Mouse (Mus musculus): ENCODE measurements around the gene Fap.

Fap gene

DNA sequence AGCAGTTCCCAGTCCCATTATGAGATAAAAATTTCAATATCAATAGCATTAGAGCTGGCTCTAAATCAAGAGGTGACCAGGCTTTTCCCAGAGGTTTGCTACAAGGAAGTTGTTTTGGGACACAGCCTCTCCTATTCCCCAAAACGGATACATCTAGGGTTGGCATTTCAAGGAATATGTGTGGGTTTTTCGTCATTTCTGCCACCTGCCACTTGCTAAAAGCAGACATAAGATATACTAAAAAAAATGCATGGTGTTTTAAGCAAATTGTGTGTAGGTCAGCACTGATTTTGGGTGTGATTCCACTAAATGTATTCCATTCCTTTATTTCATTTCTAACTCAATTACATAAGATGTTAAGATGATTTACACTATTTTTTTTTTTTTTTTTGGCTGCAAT is 56.1 kb downstream of the Fap start:
- no peak for DNase-seq

DNA sequence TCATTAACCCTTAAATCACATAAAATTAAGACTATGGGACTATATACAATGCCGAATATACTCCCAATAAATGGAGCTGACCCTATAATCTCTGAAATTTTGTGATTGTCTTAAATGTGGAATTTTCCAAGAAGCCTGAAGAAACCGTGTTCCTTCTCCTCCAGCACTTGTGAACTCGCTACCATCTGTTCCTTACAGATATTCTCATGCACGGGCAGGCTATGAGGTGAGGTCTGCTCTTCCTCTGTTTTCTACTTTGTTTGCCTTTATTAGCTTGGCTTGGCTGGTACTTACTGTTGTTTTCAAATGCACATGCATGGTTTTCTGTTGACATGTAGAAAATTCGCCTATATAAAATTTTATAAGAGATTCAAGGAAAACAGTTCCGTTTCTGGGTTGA is 59.4 kb downstream of the Fap start:
- no peak for DNase-seq

DNA sequence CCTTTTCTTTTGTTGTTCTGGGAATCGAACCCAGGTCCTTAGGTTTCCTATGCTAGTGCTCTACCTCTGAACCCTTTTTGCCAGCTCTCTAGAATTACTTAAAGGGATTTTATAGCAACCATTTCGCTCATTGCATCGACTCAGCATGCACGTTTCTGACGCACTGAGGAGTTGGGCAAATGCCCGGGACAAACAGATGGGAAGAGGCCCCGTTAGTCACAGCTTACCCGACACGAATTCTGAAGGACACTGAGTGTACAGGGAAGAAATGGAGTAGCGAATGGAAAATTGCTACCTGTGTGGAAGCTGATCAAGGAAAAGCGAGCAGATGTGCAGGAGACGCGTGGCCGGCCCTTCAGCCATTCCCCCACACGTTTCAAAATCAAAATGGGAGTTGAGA is 60.4 kb downstream of the Fap start:
- DNase-seq, result no peak

DNA sequence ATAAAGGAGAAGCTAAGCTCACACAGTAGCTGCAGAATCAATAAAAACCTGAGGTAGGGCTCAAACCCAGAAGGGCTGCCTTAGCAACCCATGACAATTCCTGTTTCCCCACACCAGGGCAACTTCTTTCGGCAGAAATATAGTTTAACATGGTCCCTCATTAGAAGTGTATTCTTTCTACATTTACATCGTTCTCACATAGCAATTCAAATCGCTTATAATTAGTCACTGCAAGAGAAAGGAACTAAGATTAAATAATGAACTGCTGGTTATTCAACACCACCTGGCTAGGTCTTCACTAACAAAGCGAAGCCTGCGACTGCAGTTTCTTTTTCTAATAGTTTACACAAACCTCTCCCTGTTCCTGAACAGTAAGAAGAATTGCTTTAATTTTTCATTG is 66.7 kb downstream of the Fap start:
- no peak for DNase-seq

DNA sequence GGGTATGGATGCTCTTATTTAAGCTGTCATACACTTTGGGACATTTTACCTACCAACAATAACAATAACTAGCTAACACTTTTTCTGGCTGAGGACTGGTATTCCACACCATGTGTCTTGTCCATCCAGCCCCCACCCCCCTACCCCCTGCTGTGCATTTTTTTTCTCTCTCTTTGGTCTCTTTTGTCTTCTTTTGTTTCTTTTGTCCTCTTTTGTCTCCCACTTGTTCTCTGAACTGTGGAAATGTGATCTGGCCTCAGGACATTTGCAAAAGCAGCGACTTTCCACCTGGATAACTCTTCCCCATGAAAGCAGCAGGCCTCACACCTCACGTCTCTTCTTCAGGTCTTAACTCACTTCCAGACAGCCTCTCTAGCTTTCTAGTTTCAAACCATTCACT is 67.4 kb downstream of the Fap start:
- DNase-seq, result no peak

DNA sequence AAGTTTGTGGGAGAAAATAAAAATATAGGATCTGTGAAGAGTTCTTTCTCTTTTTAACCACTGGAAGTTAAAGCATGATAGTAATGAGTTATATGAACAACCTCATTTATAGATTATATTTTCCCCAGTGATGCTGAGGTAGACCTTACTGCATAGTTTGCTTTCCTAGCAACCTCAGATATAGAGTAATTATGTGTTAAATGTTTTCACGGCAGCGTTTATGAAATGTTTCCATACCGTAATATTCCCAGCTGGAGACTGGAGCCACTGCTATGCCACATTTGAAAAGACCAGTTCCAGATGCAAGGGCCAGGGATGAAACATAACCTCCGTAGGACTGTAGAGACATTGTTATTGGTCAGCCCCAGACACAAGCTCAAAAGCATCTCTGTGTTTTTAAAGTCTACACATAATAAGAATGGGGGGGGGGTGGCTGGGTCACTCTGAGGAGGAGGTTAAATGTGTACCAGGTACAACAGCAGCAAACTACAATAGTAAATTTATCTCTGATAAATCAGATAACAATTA is 69.5 kb downstream of the Fap start:
- no peak for DNase-seq

DNA sequence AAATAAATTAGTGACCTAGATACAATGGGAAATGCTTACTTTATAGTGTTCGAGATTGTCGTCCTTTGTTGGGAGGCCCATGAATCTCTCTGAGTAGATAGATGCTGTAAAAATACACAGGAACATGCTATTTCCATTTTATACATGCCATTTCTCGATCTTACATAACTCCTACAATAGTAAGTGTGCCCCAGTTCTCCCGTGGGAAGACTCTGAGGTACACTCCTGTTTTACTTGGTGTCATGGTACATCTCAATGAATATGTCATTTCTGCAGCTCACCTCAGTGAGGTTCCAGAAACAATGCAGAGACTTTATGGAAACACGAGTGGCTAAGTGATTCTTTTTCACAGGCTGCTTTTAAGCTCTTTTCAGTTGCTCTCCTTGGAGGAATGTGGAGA is 70.5 kb downstream of the Fap start:
- DNase-seq, result no peak

DNA sequence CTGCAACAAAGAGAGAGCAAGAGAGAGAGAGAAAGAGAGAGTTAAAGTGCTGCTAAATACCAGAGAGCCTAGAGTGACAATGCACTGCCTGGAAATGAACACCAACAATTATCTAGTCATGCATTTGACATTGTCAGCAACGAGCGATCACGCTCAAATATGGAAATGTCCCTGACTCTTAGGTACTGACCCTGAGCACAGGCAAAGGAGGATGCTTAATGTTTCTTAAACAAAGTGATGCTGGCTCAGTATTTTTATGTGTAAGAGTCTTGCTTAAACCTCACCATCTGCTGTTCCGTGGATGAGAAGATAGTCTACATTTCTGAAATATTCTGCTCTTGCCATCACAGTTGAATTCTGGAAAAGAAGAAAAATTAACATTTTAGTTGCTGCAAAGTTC is 71.4 kb downstream of the Fap start:
- no peak for DNase-seq

DNA sequence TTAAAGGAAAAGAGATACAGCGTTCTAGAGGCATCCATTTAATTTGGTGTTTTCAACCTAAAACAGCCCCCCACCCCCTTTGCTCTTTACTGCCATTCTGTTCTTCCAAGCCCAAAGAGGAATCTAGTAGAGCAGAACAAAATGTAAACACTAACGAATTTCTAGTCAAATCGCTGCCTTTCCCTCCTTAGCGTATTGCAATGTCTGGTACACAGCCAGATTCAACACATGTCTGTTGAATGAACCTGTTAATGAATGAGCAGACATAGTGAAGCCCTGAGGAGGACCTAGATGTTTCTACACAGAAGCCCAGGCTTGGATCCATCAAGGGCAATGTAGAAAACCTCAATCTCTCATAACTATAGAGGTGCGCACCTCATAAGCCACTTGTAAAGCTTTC is 75.1 kb downstream of the Fap start:
- DNase-seq, result no peak

DNA sequence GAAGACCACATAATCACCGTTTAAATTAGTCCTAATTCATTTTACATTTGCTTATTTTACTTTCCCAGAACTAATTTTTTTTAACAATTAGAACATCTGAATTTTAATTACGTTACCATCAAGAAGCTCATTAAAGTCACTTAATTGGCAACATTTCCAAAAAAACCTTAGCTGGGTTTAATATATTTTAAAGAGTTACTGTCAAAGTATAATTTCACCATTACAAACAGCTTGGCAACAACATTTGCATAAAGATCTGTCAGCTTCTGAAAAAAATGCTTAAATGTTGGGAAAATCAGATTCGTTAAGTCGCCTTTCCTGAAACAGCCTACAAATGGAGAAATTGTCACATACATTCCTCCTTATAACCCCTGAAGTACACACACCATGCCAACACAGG is 75.8 kb downstream of the Fap start:
- DNase-seq, result no peak

DNA sequence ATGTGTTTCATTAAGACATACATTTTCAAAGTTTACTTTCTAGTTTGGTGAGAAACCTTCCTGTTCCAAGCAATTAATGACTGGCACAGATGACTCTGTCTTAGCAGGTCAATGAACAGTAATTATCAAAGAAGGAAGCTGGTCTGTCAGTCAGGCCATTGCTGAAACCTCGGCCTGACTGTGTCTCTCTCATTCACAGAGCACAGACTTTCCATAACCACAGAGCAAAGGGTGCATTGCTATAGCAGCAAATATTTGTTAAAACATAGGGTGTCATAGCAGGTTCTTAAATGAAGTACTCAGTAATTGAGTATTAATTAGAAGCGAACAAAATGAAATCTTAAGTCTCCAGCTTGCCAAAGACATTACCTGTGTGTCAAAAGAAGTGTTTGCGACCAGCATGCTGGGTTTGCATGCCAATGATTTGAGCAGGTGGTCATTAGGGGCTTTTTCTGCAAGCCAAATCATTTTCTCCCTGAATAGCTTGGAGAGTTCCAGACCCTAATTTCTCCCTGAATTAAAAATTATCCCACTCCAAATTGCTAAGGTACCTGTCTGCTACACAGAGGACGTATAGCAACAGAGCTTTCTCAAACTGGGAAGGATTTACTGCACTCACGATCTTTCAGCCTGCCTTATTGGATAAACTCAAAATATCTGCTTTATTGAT is 76.4 kb downstream of the Fap start:
- DNase-seq, result no peak

DNA sequence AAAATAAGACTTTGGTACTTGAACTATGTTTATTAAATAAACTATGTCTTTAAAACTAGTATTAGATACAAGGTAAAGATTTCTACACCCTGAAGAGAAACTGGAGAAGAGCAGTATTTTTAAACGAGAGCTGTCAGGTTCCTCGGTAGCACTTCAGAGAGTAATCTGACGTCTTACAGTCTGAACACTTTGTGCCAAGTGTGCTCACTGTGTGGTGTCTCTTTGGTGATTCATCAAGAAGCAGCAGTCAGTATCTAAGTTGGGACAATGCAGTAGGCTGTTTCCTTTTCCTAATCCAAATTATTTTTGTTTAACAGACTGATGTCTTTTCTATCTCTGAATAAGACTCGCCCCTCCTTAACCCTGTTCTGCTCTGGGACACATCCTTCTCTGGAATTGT is 78.5 kb downstream of the Fap start:
- no peak for DNase-seq

DNA sequence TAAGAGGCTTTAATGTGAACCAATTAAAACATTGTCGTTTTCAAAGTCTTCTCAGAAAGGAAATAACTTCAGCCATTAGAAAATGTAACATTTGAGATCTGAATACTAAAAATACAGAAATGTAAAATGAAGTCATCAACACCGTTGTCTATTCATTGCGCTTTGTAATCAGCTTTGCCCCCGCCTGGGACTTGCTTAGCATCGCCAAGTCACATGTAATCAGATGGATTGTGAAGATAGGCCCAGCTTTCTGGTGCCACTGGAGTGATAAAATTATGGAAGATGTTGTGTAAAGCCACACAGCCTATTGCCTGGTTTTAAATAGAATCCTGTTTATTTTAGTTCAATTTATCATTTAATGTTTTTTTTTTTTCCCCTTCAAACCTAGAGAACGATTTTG is 84.0 kb downstream of the Fap start:
- no peak for DNase-seq

DNA sequence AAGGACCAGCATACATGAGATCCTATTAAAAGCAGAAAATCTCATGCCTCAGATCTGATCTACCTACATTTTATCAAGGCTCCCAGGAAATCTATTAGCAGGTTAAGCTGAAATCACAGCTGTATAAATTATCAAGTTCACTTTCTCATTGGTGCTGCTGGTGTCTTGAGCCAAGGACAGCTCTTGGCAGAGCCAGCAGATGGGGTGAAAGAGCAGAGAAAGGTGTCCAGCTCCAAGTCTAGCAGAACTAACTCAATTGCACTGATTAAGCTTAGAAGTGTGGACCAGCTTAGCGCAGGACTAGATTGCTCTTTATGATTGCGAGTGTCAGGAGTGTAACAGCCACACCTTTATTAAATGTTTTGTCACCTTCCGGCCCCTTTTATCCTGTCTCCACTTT is 89.0 kb downstream of the Fap start:
- DNase-seq, result no peak

DNA sequence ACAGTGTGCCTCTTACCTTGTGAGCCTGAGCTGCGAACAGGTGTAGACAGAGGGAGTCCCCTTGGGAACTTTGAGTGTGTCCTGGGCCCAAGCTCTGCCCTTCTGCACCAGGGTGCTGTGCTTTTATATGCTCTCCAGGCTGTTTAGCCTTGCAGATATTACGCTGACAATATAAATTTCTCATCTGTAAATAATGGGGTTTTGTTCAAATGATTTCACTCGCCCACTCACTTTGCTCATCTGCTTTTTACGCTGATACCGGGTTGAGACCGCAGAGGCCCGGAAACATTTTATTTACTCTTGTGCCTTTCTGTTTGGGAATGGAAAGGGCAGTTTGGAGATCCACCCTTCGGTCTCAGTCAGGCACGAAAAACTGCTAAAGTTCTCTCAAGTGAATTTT is 90.3 kb downstream of the Fap start, which contains the start of gene Gcg:
TSS of gene Gcg (minus strand) at position 101 of the 400 bp plus-strand sequence.
- DNase-seq, result no peak

DNA sequence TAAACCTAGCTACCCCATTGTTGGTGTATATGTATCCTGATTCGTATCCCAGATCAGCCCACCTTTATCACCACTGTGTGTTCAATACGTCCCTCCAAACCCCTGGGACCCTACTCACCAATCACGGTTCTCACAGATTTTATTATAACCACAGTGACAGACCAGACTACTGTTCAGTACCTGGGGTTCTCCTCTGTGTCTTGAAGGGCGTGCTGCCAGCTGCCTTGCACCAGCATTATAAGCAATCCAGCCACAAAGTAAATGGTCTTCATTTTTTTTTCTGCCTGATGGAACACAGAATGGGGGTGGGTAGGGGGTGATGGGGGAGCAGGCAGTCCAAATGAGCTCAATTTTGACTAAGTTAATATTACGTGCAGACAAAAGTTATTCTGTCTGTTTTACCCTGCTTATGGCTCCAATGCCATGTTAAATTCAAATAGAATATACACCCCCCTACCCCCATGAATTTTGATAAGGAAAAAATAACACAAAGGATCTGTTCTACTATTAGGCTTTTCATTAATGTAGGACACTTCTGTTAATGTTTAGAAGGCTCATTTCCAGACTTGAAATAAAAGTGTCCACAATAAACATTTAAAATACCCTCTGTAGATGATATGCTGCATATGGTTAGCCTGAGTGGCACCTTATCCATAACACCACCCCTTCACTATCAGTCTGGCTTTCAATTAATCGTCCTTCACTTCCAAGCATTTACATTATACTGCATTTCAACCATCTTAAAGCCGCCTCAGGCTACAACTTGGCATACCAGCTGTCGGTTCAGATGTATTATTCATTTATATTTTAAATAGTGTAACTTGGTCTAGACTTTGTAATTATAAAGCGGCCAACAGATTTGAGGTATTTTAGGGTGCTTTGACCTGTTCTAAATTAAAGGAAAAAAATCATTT is 93.3 kb downstream of the Fap start:
- no peak for DNase-seq

DNA sequence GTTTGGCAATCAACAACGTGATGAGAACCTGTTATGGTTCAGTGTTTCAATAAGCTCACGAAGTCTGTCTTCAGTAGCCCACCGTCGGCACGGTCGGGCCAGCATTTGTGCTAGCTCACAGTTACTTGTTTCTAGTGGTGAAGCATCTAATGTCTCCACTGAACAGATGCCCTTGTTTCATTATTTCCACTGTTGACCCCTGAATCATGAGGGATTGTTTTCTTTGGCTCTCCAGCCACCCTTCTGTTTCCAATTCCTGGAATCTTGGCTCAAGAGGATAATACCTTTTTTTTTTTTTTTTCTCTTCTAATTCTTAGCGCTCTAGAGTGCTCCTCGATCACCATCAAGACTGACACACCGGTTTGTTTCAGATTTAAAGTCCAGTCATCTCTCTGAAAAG is 104.3 kb downstream of the Fap start:
- DNase-seq, result no peak

DNA sequence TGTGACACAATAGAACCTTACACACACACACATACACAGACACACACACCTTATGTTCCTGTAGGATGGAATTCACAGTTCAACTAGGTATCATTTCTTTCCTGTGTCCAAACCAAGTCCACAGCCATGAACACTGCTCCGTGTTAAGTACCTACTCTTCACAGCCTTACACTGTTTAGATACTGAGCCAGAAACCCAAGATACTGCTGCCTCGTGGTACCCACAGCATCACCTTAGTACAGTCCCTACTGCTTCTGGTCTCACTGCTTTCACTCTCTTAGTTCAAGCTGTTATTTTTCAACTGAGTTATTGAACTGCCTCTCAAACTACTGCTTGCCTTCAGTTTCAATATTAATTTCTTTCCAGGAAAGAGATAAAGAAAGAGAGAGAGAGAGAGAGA is 110.6 kb downstream of the Fap start:
- DNase-seq, result no peak

DNA sequence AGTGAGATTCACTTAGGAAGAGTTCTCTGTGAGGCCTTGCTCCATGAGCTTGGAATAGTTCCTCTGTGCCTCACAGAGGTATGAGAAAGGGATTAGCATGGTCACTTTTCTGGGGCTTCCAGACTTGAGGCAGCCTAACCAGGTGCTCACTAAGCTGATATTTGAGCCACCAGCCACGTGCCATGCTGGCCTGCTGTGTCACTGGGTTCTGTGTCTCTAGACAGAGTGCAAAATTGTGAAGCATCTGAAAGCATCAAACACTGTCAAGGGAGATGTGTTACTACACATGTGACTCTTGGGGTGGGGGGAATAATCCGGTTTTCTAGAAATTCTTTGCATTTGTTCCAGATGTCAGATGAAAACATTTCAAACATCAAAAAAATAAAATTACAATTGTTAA is 111.7 kb downstream of the Fap start:
- DNase-seq, result no peak

DNA sequence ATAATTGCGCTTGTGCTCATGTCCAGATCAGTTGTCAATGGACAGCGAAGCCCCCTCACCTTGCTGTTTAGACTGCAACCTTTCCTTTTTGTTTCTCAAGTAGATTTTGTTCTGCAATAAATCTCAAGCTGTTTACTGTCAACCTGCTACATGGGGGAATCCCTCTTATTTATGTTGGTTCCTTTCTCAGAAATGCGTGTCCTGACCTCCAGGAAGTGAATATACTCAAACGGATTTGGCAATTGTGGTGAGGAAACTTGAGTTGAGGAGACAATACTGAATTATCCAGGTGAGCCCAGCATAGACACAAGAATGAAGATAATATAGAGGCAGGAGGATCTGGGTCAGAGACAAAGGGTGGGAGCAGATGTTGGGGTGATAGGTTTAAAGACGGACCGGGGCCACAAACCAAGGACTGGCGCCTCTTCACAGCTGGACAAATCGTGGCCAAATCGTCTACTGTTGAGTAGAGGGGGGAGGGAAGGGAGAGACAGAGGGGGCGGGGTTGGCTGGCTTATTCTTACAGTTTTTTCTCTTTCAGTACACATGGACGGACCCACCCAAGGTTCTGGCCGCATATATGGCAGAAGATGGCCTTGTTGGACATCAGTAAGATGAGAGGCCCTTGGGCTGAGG is 112.9 kb downstream of the Fap start:
- no peak for DNase-seq

DNA sequence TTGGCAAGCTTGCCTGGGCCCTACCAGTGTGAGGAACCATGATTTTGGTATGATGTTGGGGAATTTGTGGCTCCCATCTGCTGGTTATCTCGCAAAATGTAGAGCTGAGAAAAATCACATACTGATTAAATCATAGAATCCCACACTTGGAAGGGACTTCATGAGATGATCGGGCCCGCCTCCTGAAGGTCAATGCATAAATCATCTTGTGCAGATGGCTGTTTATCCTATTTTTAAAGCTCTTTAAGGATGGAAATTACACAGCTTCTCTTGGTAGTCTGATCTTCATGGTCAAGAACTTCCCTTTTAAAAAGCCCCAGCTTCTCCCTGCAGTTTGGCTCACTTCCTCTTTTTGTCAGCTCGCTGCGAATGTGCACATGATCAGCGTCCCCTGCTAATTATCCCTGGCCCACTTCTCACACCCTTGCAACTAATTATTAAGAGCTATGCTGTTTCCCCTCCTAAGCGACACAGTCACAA is 113.6 kb downstream of the Fap start:
- DNase-seq, result no peak

DNA sequence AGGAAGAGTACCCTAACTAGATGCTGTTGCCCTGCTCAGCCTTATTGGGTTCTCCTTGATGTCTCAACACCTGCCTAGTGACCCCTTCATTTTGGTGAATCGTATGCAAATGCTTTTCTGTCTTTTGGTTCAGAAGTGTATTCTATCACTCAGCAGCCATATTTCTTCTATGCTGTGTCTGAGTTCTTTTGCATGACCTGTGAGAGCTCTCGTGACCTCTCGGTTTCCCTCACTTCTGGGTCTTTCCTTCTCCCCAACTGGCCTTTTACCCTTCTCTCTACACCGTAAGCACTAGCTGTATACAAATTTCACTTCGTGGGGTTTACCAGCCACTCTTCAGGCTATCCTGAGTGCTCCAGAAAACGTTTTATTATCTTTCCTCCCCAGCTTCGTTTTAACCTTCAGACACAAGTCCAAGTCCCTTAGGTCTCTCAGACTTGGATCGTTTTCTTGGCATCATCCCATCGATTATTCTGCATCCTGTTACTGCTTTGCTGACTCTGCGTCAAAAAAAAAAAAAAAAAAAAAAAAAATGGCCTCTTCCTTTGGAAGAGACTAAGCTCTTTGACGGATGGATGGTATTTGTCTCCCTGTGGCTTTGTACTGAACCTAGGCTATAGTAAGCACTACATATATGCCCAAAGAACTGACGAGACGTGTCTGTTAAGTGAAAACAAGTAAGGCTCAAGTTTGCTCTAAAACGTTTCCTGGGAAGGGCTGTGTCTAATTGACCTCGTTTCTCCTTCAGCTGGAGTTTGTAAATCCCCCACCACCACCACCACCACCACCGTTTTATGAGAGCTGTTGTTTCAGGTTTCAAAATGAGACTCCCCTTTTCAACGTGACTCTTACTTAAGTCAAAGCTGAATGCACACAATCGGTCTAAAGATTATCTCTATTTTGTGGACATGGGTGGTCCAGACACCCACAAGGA is 114.4 kb downstream of the Fap start:
- no peak for DNase-seq

DNA sequence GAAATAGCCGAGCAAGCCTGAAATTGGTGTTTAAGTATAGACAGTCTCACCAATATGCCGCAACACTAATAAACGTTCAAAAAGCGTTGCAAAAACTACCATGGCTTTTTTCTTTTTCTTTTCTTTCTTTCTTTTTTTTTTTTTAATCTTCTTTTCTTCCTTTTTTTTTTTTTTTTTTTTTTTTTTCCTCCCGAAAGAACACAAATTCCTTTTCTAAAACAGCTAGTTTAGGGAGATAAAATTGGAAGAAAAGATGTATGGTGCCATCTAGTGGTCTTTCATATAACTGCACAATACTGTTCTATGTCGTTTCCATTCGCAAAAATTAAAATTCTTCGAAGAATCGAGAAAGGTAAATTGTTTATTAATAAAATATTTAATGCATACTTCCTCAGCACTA is 115.8 kb downstream of the Fap start:
- no peak for DNase-seq

All from kidney, adult 11 months (tissue).